Mouse (Mus musculus): ENCODE results near the gene 1700023F06Rik. TPM values are rescaled to one million over a fixed set of nuclear protein-coding genes. Genes with fewer than 3 reads are reported as not detected.
A peak's percentile ranks its signal among the peaks of the same experiment; 100 is the strongest.

1700023F06Rik gene
- polyA plus RNA-seq (2015; fragmentation: Nextera tagmentation; extraction: Ambion mirVana) = not detected in 2 replicates

GRCm38 (mm10) chr11:103208458-103208857 lies at the start of gene 1700023F06Rik:
1700023F06Rik (minus strand) TSS chr11:103208558.
- ATAC-seq (ENCODE audit: extremely low read depth, insufficient number of reproducible peaks, low FRiP score, low TSS enrichment) = no peak
- no peak within 1 kb of the TSS for H3K4me2 ChIP-seq
- WGBS = 76% methylated on average over 3 of the region's 3 CpGs

GRCm38 (mm10) chr11:103257938-103258481 lies 49.7 kb upstream of the 1700023F06Rik start:
- Histone ChIP-seq H3K4me2 (no peak overlapping the region), H3K27me3 (replicated peaks) (no peaks in the 10 kb centered on the region), H3K36me3 (no peaks in the 10 kb centered on the region), H3K9ac (no peak overlapping the region), H3K4me1 (peaks cover 30% of the 10 kb centered on the region), H3K27ac (replicated peaks) (no peak overlapping the region), H3K9me3 (no peaks in the 10 kb centered on the region), H3K4me3 (no peak overlapping the region)
- ATAC-seq (ENCODE audit: extremely low read depth, insufficient number of reproducible peaks, low FRiP score, low TSS enrichment) = no peak
- WGBS = 83% methylated on average over 4 of the region's 4 CpGs

More at GRCm38 (mm10) chr11:103208458-103208857, at the start of gene 1700023F06Rik:
- no peaks in the 10 kb centered on the region for H3K36me3 ChIP-seq
- 0 out of 2 replicates have a peak, but pooled peaks cover 11% of the 10 kb centered on the region for H3K27me3 ChIP-seq (replicated peaks)
- no peaks in the 10 kb centered on the region for H3K9me3 ChIP-seq
- no peak within 1 kb of the TSS for H3K9ac ChIP-seq
- H3K4me3 ChIP-seq = no peak within 1 kb of the TSS
- no peaks in the 10 kb centered on the region for H3K4me1 ChIP-seq
- no peak within 1 kb of the TSS for H3K27ac ChIP-seq (replicated peaks)

GRCm38 (mm10) chr11:103253605-103254004 lies 45.2 kb upstream of the 1700023F06Rik start:
- Histone ChIP-seq H3K4me1 (peaks cover 27% of the 10 kb centered on the region), H3K9ac (no peak overlapping the region), H3K4me2 (no peak overlapping the region), H3K9me3 (no peaks in the 10 kb centered on the region), H3K27me3 (replicated peaks) (no peaks in the 10 kb centered on the region), H3K27ac (replicated peaks) (no peak overlapping the region), H3K4me3 (no peak overlapping the region), H3K36me3 (no peaks in the 10 kb centered on the region)
- 74% methylated on average over 5 of the region's 5 CpGs for WGBS
- ATAC-seq (ENCODE audit: extremely low read depth, insufficient number of reproducible peaks, low FRiP score, low TSS enrichment) = no peak

- Histone ChIP-seq H3K27ac (replicated peaks) (no peak overlapping the region), H3K9ac (no peak overlapping the region), H3K4me2 (no peak overlapping the region), H3K4me1 (peaks cover 39% of the 10 kb centered on the region), H3K4me3 (no peak overlapping the region), H3K27me3 (replicated peaks) (no peaks in the 10 kb centered on the region), H3K9me3 (no peaks in the 10 kb centered on the region), H3K36me3 (no peaks in the 10 kb centered on the region)
- no peak for ATAC-seq (ENCODE audit: extremely low read depth, insufficient number of reproducible peaks, low FRiP score, low TSS enrichment)
- 65% methylated on average over 5 of the region's 5 CpGs for WGBS
These were observed 44.0 kb upstream of the 1700023F06Rik start for GRCm38 (mm10) chr11:103252380-103252779.

- Histone ChIP-seq H3K4me2 (no peak overlapping the region), H3K27ac (replicated peaks) (no peak overlapping the region), H3K4me3 (no peak overlapping the region), H3K4me1 (peaks cover 56% of the 10 kb centered on the region), H3K27me3 (replicated peaks) (no peaks in the 10 kb centered on the region), H3K9ac (no peak overlapping the region), H3K36me3 (no peaks in the 10 kb centered on the region), H3K9me3 (no peaks in the 10 kb centered on the region)
- no peak for ATAC-seq (ENCODE audit: extremely low read depth, insufficient number of reproducible peaks, low FRiP score, low TSS enrichment)
- 80% methylated on average over 3 of the region's 3 CpGs for WGBS
These were observed 42.0 kb upstream of the 1700023F06Rik start for GRCm38 (mm10) chr11:103250324-103250723.

- H3K4me3 ChIP-seq = no peak overlapping the region
- H3K4me1 ChIP-seq = peaks cover 63% of the 10 kb centered on the region
- no peaks in the 10 kb centered on the region for H3K36me3 ChIP-seq
- ATAC-seq (ENCODE audit: extremely low read depth, insufficient number of reproducible peaks, low FRiP score, low TSS enrichment) = no peak
- H3K4me2 ChIP-seq = no peak overlapping the region
- no peak overlapping the region for H3K27ac ChIP-seq (replicated peaks)
- H3K27me3 ChIP-seq (replicated peaks) = no peaks in the 10 kb centered on the region
- WGBS = 69% methylated on average over 6 of the region's 6 CpGs
- no peak overlapping the region for H3K9ac ChIP-seq
- no peaks in the 10 kb centered on the region for H3K9me3 ChIP-seq
These were observed 41.2 kb upstream of the 1700023F06Rik start for GRCm38 (mm10) chr11:103249509-103249908.

- WGBS = 76% methylated on average over 5 of the region's 5 CpGs
- ATAC-seq (ENCODE audit: extremely low read depth, insufficient number of reproducible peaks, low FRiP score, low TSS enrichment) = no peak
- H3K9me3 ChIP-seq = no peaks in the 10 kb centered on the region
- no peak overlapping the region for H3K4me2 ChIP-seq
- H3K9ac ChIP-seq = no peak overlapping the region
- peaks cover 70% of the 10 kb centered on the region for H3K4me1 ChIP-seq
- no peaks in the 10 kb centered on the region for H3K27me3 ChIP-seq (replicated peaks)
- H3K27ac ChIP-seq (replicated peaks) = no peak overlapping the region
- H3K36me3 ChIP-seq = no peaks in the 10 kb centered on the region
- no peak overlapping the region for H3K4me3 ChIP-seq
These were observed 40.5 kb upstream of the 1700023F06Rik start for GRCm38 (mm10) chr11:103248837-103249236.

- Histone ChIP-seq H3K27me3 (replicated peaks) (no peaks in the 10 kb centered on the region), H3K4me2 (peak overlapping the region; percentile 37), H3K27ac (replicated peaks) (peak overlapping the region; percentile 81), H3K9ac (peak overlapping the region; percentile 37), H3K36me3 (no peaks in the 10 kb centered on the region), H3K9me3 (no peaks in the 10 kb centered on the region), H3K4me1 (peaks cover 62% of the 10 kb centered on the region), H3K4me3 (no peak overlapping the region)
- 0 out of 2 replicates have a peak, but pooled peaks have one; percentile 17 for ATAC-seq (ENCODE audit: extremely low read depth, insufficient number of reproducible peaks, low FRiP score, low TSS enrichment)
- 36% methylated on average over 11 of the region's 11 CpGs for WGBS
These were observed 39.3 kb upstream of the 1700023F06Rik start for GRCm38 (mm10) chr11:103247504-103248177.

GRCm38 (mm10) chr11:103246731-103247290 lies 38.5 kb upstream of the 1700023F06Rik start:
- Histone ChIP-seq H3K9ac (peak overlapping the region; percentile 58), H3K4me1 (peaks cover 57% of the 10 kb centered on the region), H3K27ac (replicated peaks) (peak overlapping the region; percentile 77), H3K27me3 (replicated peaks) (no peaks in the 10 kb centered on the region), H3K4me2 (peak overlapping the region; percentile 10; the same call in 1 of the 2 replicates), H3K9me3 (no peaks in the 10 kb centered on the region), H3K4me3 (no peak overlapping the region), H3K36me3 (no peaks in the 10 kb centered on the region)
- WGBS = 35% methylated on average over 4 of the region's 4 CpGs
- ATAC-seq (ENCODE audit: extremely low read depth, insufficient number of reproducible peaks, low FRiP score, low TSS enrichment) = no peak

- 54% methylated on average over 10 of the region's 10 CpGs for WGBS
- peak overlapping the region; percentile 58 for H3K9ac ChIP-seq
- peak overlapping the region; percentile 4; the same call in 1 of the 2 replicates for H3K4me2 ChIP-seq
- peak overlapping the region; percentile 77 for H3K27ac ChIP-seq (replicated peaks)
- ATAC-seq (ENCODE audit: extremely low read depth, insufficient number of reproducible peaks, low FRiP score, low TSS enrichment) = no peak
- no peaks in the 10 kb centered on the region for H3K36me3 ChIP-seq
- no peaks in the 10 kb centered on the region for H3K27me3 ChIP-seq (replicated peaks)
- H3K9me3 ChIP-seq = no peaks in the 10 kb centered on the region
- no peak overlapping the region for H3K4me3 ChIP-seq
- peaks cover 58% of the 10 kb centered on the region for H3K4me1 ChIP-seq
These were observed 37.8 kb upstream of the 1700023F06Rik start for GRCm38 (mm10) chr11:103246081-103246730.

- peaks cover 72% of the 10 kb centered on the region for H3K4me1 ChIP-seq
- no peaks in the 10 kb centered on the region for H3K27me3 ChIP-seq (replicated peaks)
- no peaks in the 10 kb centered on the region; the same call in 1 of the 2 replicates for H3K36me3 ChIP-seq
- H3K4me2 ChIP-seq = no peak overlapping the region
- H3K9ac ChIP-seq = no peak overlapping the region
- ATAC-seq (ENCODE audit: extremely low read depth, insufficient number of reproducible peaks, low FRiP score, low TSS enrichment) = no peak
- 74% methylated on average over 4 of the region's 4 CpGs for WGBS
- H3K9me3 ChIP-seq = no peaks in the 10 kb centered on the region
- no peak overlapping the region for H3K4me3 ChIP-seq
- H3K27ac ChIP-seq (replicated peaks) = no peak overlapping the region
These were observed 36.5 kb upstream of the 1700023F06Rik start for GRCm38 (mm10) chr11:103244856-103245255.
